Mouse (Mus musculus) limb, embryonic 12.5 days (tissue): ENCODE results near the gene Gli1. TPM values are rescaled to one million over a fixed set of nuclear protein-coding genes. Genes with fewer than 3 reads are reported as not detected.
A peak's percentile ranks its signal among the peaks of the same experiment; 100 is the strongest.

Experiments
- ATAC-seq: fragments of 200-750 bp; cut with Nextera tagmentation; 2 replicates; pipeline ENCODE4 v1.8.0; 2017; ENCODE audit warnings: low read depth, moderate TSS enrichment; ENCODE audit not compliant: insufficient number of reproducible peaks, insufficient read depth, low FRiP score, low TSS enrichment
- H3K27ac ChIP-seq: fragments of 300-500 bp; sonication (generic); 2 replicates; pipeline ENCODE4 v1.5.1; 2016; ENCODE audit warnings: mild to moderate bottlenecking, moderate library complexity
- H3K27me3 ChIP-seq: fragments of 300-500 bp; sonication (generic); 2 replicates; pipeline ENCODE4 v1.6.1; 2016; ENCODE audit warnings: mild to moderate bottlenecking, moderate library complexity
- H3K36me3 ChIP-seq: fragments of 300-500 bp; sonication (generic); 2 replicates; pipeline ENCODE4 v1.6.1; 2016; ENCODE audit warnings: mild to moderate bottlenecking, moderate library complexity
- H3K4me1 ChIP-seq: fragments of 300-500 bp; sonication (generic); replicated peaks from 2 replicates; pipeline ENCODE4 v1.6.1; 2016
- H3K4me2 ChIP-seq: fragments of 300-500 bp; sonication (generic); 2 replicates; pipeline ENCODE4 v1.6.1; 2016; ENCODE audit warnings: mild to moderate bottlenecking, moderate library complexity
- H3K4me3 ChIP-seq: fragments of 300-500 bp; sonication (generic); replicated peaks from 2 replicates; pipeline ENCODE4 v1.5.1; 2016; ENCODE audit warnings: mild to moderate bottlenecking
- H3K9ac ChIP-seq: fragments of 300-500 bp; sonication (generic); replicated peaks from 2 replicates; pipeline ENCODE4 v1.6.1; 2016; ENCODE audit warnings: mild to moderate bottlenecking, moderate library complexity
- H3K9me3 ChIP-seq: fragments of 300-500 bp; sonication (generic); 2 replicates; pipeline ENCODE4 v1.6.1; 2016; ENCODE audit warnings: mild to moderate bottlenecking, moderate library complexity
- WGBS: fragments of 180-500 bp; shearing (Covaris S2); methylation state at CpG from one replicate; pipeline ENCODE4 v1.1.7; 2016; 5-methylcytosine and 5-hydroxymethylcytosine counted together
- polyA plus RNA-seq: library from polyadenylated mRNA; unstranded; fragments of >200 nt; fragmentation: Nextera tagmentation; extraction: Ambion mirVana; gene quantifications from 2 replicates; pipeline ENCODE4 v1.2.1, GENCODE M21; 2016

The Gli1 gene
- polyA plus RNA-seq, 1 experiment from 2014 or later, result 11.0 TPM

DNA sequence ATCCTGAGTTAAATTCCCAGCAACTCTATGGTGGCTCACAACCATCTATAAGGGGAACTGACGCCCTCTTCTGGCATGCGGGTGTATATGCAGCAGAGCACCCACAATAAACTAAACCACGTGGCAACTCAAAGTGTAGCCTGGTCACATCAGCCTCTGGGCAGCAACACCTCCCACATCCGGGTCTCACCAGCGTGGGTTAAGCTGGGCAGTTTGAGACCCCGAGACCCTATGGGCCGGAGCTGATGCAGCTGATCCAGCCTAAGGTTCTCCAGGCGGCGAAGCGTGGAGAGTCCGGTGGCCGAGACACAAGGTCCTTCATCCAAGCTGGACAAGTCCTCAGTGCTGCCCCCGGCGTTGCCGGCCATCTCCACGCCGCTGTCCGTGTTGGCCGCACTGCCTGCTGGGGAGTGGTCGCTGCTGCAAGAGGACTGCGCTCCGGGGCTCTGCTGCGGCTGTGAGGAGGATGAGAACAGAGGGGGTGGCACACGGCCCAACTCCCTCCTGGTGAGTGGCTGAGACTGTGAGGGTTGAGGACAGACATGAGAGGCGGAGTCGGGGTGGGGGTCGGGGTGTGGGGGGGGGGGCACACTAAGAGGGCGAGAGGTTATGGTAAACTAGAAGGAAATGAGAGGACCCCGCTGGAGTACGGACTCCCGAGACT, 9.4 kb downstream of the Gli1 start:
- 42% methylated on average over 31 of the region's 31 CpGs for WGBS
- no peaks in the 10 kb centered on the region for H3K4me1 ChIP-seq
- ATAC-seq, result no peak
- no peak overlapping the region for H3K27ac ChIP-seq
- no peak overlapping the region for H3K4me3 ChIP-seq
- peaks cover 23% of the 10 kb centered on the region for H3K27me3 ChIP-seq
- H3K9me3 ChIP-seq, result no peaks in the 10 kb centered on the region
- no peak overlapping the region for H3K9ac ChIP-seq
- peaks cover 77% of the 10 kb centered on the region for H3K36me3 ChIP-seq
- H3K4me2 ChIP-seq, result peak overlapping the region; percentile 29; the same call in 1 of the 2 replicates

- Histone ChIP-seq H3K4me2 (no peak overlapping the region), H3K36me3 (peaks cover 56% of the 10 kb centered on the region), H3K4me1 (peaks cover 17% of the 10 kb centered on the region), H3K27ac (no peak overlapping the region), H3K4me3 (no peak overlapping the region), H3K9ac (no peak overlapping the region), H3K9me3 (no peaks in the 10 kb centered on the region), H3K27me3 (peaks cover 44% of the 10 kb centered on the region)
- no peak for ATAC-seq
- 82% methylated on average over 7 of the region's 7 CpGs for WGBS
Measured at GRCm38 (mm10) chr10:127330212-127330611, 11.6 kb downstream of the Gli1 start.

DNA sequence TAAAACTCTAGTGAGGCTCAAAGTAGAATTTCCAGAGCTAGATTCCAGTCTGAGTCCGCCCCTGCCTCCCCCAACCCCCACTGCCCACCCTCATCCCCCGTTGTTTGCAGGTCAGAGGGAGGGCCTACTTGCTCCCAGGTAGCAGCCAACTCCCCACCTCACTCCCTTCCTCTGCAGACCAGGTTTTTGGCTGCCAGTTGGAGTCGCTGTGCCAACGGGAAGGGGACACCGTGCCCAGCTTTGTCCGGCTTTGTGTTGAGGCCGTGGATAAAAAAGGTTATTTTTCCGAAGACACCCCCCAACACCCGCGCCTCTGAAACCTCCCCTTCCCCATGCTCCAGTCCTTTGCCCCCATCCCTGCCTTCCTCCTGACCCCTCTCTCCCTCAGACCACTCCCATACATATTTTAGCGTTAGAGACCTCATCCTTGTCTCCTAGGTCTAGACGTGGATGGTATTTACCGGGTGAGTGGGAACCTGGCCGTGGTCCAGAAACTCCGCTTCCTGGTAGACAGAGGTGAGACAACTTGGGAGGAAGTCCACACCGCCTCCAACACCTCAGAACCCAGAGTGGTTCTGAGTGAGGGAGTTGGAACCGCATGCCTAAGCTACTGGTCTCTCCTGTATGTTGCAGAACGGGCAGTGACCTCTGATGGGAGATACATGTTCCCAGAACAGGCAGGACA, 14.2 kb downstream of the Gli1 start:
- Histone ChIP-seq H3K4me3 (peak overlapping the region; percentile 56), H3K27ac (no peak overlapping the region), H3K4me1 (peaks cover 21% of the 10 kb centered on the region), H3K4me2 (no peak overlapping the region), H3K36me3 (peaks cover 30% of the 10 kb centered on the region), H3K9me3 (no peaks in the 10 kb centered on the region), H3K9ac (no peak overlapping the region), H3K27me3 (peaks cover 68% of the 10 kb centered on the region)
- 52% methylated on average over 18 of the region's 18 CpGs for WGBS
- no peak for ATAC-seq

DNA sequence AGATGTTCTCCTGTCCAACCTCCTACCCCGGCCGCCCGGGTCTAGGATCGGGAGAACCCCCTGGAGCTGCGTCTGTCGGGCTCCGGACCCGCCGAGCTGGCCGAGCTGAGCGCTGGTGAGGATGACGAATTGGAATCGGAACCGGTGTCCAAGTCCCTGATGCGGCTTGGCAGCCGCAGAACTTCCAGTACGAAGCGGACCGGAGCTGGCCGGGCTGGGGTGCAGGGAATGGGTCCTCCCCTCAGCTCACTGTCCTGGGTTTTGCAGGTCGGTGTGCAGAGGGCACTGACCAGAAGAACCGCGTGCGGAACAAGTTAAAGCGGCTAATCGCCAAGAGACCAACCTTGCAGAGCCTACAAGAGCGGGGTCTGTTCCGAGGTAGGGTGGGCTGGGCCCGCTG, 14.9 kb downstream of the Gli1 start:
- H3K27me3 ChIP-seq, result peaks cover 74% of the 10 kb centered on the region
- H3K9ac ChIP-seq, result peak overlapping the region; percentile 66
- H3K4me2 ChIP-seq, result peak overlapping the region; percentile 95
- 5% methylated on average over 29 of the region's 29 CpGs for WGBS
- H3K4me1 ChIP-seq, result peaks cover 21% of the 10 kb centered on the region
- ATAC-seq, result no peak; the same call in 1 of the 2 replicates
- H3K27ac ChIP-seq, result no peak overlapping the region
- peaks cover 23% of the 10 kb centered on the region for H3K36me3 ChIP-seq
- H3K4me3 ChIP-seq, result peak overlapping the region; percentile 56
- H3K9me3 ChIP-seq, result no peaks in the 10 kb centered on the region

DNA sequence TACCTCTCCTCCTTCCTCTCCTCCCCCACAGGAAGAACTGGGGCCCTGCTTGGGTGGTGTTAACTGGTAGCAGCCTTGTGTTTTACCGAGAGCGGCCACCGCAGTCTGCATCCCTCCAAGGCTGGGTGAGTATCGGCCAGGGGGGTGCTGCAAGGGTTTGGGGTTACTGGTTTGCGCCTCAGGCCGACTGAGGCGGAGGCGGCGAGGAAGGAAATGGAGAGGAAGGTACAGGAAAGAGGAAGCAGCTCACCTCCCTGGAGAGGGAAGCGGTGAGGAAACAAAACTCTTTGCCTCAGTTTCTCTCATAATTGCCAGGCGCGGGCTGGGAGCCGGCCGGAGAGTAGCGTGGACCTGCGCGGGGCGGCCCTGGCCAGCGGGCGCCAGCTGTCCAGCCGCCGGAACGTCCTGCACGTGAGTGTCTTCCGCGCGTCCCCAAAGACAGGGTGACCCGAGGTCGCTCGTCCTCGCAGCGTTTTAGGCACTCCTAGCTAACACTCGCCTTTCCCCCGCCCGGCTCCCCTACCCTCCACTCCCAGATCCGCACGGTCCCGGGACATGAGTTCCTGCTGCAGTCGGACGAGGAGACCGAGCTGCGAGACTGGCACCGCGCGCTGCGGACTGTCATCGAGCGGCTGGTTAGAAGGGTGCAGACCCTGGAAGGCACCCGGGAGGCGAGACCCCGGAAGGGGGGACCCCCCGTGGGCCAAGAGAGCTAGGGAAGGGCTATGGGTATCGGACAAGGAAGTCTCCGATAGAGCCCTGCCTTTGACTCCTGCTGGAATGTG, 15.6 kb downstream of the Gli1 start:
- Histone ChIP-seq H3K4me3 (peak overlapping the region; percentile 56), H3K27me3 (peaks cover 77% of the 10 kb centered on the region), H3K4me1 (peaks cover 21% of the 10 kb centered on the region), H3K36me3 (peaks cover 16% of the 10 kb centered on the region), H3K9ac (peak overlapping the region; percentile 66), H3K27ac (no peak overlapping the region), H3K4me2 (peak overlapping the region; percentile 95), H3K9me3 (no peaks in the 10 kb centered on the region)
- 1% methylated on average over 54 of the region's 54 CpGs for WGBS
- ATAC-seq, result peak; percentile 34

DNA sequence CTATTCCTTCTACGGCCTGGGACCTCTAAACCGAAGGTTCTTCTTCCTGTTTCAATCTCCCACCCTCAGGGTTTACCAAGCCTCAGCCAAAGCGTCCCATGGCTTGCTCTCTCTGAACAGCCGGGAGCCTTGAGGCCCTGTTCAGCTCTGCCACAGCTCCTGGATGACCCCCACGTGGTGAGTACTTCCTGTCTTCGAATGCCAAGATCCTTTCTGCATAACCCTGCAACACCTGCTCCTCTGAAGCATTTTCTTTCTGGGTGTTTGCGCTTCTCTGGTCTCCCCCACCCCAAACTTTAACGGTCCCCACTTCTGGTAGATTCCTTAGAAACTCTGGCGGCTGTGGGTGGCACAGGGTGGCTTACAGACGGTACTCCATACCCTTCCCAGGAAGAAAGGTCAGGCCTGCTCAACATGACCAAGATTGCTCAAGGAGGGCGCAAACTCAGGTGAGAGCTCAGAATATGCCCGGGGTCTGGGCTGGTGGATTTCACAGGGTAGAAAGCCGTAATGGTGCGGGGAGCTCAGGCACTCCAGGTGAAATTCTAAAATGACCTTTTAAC, 16.2 kb downstream of the Gli1 start:
- peaks cover 10% of the 10 kb centered on the region for H3K36me3 ChIP-seq
- peak overlapping the region; percentile 56 for H3K4me3 ChIP-seq
- H3K4me2 ChIP-seq, result peak overlapping the region; percentile 95
- no peak overlapping the region for H3K27ac ChIP-seq
- ATAC-seq, result no peak
- WGBS, result 19% methylated on average over 14 of the region's 14 CpGs
- peaks cover 79% of the 10 kb centered on the region for H3K27me3 ChIP-seq
- no peaks in the 10 kb centered on the region for H3K9me3 ChIP-seq
- peak overlapping the region; percentile 66; the same call in 1 of the 2 replicates for H3K9ac ChIP-seq
- H3K4me1 ChIP-seq, result peaks cover 21% of the 10 kb centered on the region

GRCm38 (mm10) chr10:127324495-127324894, 17.3 kb downstream of the Gli1 start:
- Histone ChIP-seq H3K4me3 (no peak overlapping the region; the same call in 1 of the 2 replicates), H3K27me3 (peaks cover 79% of the 10 kb centered on the region), H3K9me3 (no peaks in the 10 kb centered on the region), H3K36me3 (no peaks in the 10 kb centered on the region), H3K4me1 (peaks cover 21% of the 10 kb centered on the region), H3K9ac (no peak overlapping the region), H3K4me2 (peak overlapping the region; percentile 4; the same call in 1 of the 2 replicates), H3K27ac (no peak overlapping the region)
- 10% methylated on average over 7 of the region's 7 CpGs for WGBS
- ATAC-seq, result no peak

DNA sequence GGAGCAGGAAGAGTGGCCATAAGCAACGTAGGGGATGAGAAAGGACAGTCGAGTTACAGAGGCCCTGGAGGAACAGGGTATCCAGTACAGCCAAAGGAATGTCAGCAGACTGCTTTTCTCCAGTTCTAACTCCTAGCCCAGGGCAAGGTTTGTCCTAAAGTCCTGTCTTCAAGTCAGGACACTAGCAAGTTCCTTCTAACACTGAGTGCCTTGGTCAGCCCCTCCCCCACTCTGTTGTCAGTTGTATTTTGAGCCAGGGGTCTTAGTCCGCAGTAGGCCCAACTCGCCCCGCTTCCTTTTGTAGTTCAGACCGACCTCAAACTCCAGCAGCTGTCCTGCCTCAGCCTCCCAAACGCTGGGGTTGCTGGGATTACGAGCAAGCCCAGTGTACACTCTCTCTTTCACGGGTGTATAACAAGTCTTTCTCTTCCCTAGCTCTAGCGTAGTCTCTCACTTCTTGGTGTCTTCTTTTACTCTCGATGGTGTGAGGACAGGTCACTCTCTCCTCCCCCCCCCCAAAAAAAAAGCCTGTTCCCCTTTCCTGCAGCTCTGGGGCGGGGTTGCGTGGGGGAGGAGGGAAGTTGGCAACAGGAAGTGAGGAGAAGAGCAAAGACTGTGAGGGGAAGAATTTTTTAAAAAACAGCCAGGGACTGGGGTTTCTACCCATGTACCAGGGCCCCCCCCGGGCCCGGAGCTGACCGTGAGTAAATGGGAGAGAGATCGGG, 18.5 kb downstream of the Gli1 start:
- H3K27me3 ChIP-seq, result peaks cover 70% of the 10 kb centered on the region
- H3K9ac ChIP-seq, result no peak overlapping the region
- H3K4me2 ChIP-seq, result no peak overlapping the region
- no peaks in the 10 kb centered on the region for H3K9me3 ChIP-seq
- no peak overlapping the region for H3K27ac ChIP-seq
- peaks cover 21% of the 10 kb centered on the region for H3K4me1 ChIP-seq
- WGBS, result 75% methylated on average over 17 of the region's 17 CpGs
- H3K4me3 ChIP-seq, result no peak overlapping the region
- ATAC-seq, result no peak
- H3K36me3 ChIP-seq, result no peaks in the 10 kb centered on the region

- H3K9me3 ChIP-seq, result no peaks in the 10 kb centered on the region
- no peak overlapping the region for H3K4me2 ChIP-seq
- peaks cover 21% of the 10 kb centered on the region for H3K4me1 ChIP-seq
- WGBS, result 73% methylated on average over 4 of the region's 4 CpGs
- no peak for ATAC-seq
- no peak overlapping the region for H3K27ac ChIP-seq
- H3K27me3 ChIP-seq, result peaks cover 67% of the 10 kb centered on the region
- H3K4me3 ChIP-seq, result no peak overlapping the region
- H3K36me3 ChIP-seq, result no peaks in the 10 kb centered on the region
- H3K9ac ChIP-seq, result no peak overlapping the region
Measured at GRCm38 (mm10) chr10:127322669-127323068, 19.1 kb downstream of the Gli1 start.

DNA sequence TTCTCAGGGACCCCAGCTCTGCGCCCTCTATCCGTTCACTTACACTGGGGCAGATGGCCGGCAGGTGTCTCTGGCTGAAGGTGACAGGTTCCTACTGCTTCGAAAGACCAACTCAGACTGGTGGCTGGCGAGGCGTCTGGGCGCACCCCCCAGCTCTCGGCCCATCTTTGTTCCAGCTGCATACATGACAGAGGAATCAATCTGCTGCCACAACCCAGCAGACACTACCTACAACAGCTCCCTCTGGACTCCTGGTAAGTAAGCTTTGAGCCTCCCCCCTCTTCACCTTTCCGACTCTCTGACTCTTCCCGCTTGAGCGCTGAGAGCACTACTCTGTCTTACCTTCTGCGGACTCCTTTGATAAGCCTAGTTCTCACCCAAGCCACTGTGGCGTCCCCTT, 19.6 kb downstream of the Gli1 start:
- no peaks in the 10 kb centered on the region for H3K9me3 ChIP-seq
- peaks cover 62% of the 10 kb centered on the region for H3K27me3 ChIP-seq
- no peak overlapping the region for H3K27ac ChIP-seq
- no peaks in the 10 kb centered on the region for H3K36me3 ChIP-seq
- H3K4me3 ChIP-seq, result no peak overlapping the region
- H3K4me2 ChIP-seq, result no peak overlapping the region
- peaks cover 21% of the 10 kb centered on the region for H3K4me1 ChIP-seq
- no peak overlapping the region for H3K9ac ChIP-seq
- ATAC-seq, result no peak
- 67% methylated on average over 13 of the region's 13 CpGs for WGBS
